Mouse (Mus musculus): ENCODE data around the gene Cdh3. TPM values are rescaled to one million over a fixed set of nuclear protein-coding genes. Genes with fewer than 3 reads are reported as not detected.
A peak's percentile ranks its signal among the peaks of the same experiment; 100 is the strongest.
"Not testable (repeated sequence)": the region's sequence is repeated elsewhere in the genome, so short reads cannot be mapped to it uniquely, and the experiment has no call there.

The Cdh3 gene
- total RNA-seq, 2 experiments from 2014 or later = not detected

- peak; percentile 97 for ATAC-seq (replicated peaks; ENCODE audit: low FRiP score, low TSS enrichment, poor library complexity, severe bottlenecking)
Measured at GRCm38 (mm10) chr8:106561097-106561865, 50.6 kb downstream of the Cdh3 start.

DNA sequence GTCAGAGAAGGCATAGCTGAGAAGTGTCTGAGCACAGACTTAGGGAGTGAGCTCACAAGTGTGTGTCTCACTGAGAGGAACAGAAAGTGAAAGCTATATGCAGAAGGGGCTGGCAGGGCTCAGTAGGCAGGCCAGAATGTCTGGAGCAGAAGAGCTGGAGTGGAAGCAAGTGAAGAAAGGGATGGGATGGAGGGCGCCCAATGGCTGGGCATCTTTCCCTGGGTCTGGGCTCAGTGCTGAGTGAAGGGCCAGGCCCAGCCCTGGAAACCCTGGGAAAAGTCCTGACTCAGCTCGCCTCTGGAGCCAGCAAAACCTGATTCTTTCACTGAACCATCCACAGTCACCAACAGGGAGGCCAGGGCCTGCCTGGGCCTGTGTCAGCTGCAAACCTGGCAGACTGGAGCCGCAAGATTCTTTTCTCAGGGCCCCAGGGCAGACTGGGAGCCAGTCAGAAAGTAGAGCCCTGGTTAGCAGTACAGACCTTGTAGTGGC is 53.0 kb downstream of the Cdh3 start:
- no peak for ATAC-seq (replicated peaks; ENCODE audit: low FRiP score, low TSS enrichment, poor library complexity, severe bottlenecking)

DNA sequence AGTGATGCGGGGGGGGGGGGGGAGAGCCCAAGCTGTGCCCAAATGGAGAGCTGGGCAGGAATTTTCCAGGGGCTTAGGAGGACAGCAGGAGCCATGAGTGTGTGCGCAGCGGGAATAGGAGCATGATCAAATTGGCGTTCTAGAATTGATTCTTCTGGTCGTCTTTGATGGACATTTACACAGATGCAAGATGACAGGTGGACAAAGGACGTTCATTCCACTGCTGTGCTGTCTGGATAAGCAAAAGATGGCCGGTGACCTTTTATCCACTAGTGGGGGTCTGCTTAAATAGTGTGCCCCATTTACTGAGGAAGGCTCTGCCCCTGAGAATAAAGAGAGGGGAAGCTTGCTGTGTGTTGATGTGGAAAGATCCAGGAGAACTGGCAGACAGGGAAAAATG is 58.3 kb downstream of the Cdh3 start:
- ATAC-seq (replicated peaks; ENCODE audit: low FRiP score, low TSS enrichment, poor library complexity, severe bottlenecking) = no peak

- no peak for ATAC-seq (replicated peaks; ENCODE audit: low FRiP score, low TSS enrichment, poor library complexity, severe bottlenecking)
Measured at GRCm38 (mm10) chr8:106570386-106570785, 59.7 kb downstream of the Cdh3 start.

DNA sequence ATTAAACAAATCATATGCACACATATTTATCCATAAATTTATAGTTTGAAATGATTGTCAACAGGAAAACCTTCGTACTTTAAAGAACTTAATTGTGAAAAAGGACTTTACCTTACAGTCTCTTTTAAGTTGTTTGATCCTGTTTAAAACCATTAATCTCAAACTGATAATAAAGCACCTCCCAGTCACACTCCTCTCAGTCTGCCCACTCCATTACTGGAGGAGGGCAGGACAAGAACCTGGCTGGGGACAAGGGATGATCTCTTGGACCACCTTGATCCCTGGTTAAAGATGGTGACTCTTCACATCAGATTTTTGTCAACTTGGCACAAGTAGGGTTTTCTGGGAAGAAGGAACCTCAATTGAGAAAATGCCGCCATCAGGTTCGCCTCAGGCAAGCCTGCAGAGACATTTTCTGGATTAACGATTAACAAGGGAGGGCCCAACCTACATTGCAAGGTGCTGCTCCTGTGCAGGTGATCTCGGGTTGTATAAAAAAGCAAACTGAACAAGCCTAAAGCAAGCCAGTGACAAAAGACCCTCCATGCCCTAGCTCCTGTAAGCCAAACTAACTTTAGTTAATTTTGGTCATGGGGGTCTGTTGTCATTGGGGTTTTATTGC is 61.0 kb downstream of the Cdh3 start:
- ATAC-seq (replicated peaks; ENCODE audit: low FRiP score, low TSS enrichment, poor library complexity, severe bottlenecking) = no peak

DNA sequence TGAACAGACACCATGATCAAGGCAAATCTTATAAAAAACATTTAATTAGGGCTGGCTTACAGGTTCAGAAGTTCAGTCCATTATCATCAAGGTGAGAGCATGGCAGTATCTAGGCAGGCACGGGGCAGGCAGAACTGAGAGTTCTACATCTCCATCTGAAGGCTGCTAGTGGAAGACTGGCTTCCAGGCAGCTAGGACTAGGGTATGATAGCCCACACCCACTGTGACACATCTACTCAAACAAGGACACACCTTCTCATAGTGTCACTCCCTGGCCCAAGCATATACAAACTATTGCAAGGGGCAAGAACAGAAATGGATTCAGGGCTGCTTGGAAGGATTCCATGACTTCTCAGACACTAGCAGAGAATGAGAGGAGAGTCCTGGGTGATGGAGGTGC is 61.5 kb downstream of the Cdh3 start:
- ATAC-seq (replicated peaks; ENCODE audit: low FRiP score, low TSS enrichment, poor library complexity, severe bottlenecking) = not testable (repeated sequence)

GRCm38 (mm10) chr8:106573168-106573567 is 62.5 kb downstream of the Cdh3 start, which contains the start of gene Gm10073:
TSS of gene Gm10073 (minus strand) at chr8:106573461.
- ATAC-seq (replicated peaks; ENCODE audit: low FRiP score, low TSS enrichment, poor library complexity, severe bottlenecking) = peak; percentile 73

DNA sequence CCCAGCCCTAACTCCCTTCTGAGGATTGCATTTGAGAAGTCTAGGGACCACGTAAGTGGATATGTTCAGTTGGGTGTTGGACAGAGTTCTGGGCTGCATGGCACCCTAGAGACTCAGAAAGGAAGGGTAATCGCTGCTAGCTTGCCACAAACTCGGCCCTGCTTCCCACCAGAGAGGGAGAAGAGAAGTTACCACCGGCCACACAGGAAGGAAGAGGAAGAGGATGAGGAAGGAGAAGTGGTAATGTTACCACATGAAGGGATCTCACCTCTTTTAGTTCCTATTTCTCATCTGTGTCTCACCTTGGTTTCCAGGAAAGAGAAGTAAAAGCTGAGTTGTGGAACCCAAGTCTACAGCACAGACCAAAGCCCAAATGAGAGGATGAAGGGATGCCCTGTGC is 63.6 kb downstream of the Cdh3 start:
- ATAC-seq (replicated peaks; ENCODE audit: low FRiP score, low TSS enrichment, poor library complexity, severe bottlenecking) = no peak

GRCm38 (mm10) chr8:106576849-106577555 is 66.3 kb downstream of the Cdh3 start:
- no peak for ATAC-seq (replicated peaks; ENCODE audit: low FRiP score, low TSS enrichment, poor library complexity, severe bottlenecking)

DNA sequence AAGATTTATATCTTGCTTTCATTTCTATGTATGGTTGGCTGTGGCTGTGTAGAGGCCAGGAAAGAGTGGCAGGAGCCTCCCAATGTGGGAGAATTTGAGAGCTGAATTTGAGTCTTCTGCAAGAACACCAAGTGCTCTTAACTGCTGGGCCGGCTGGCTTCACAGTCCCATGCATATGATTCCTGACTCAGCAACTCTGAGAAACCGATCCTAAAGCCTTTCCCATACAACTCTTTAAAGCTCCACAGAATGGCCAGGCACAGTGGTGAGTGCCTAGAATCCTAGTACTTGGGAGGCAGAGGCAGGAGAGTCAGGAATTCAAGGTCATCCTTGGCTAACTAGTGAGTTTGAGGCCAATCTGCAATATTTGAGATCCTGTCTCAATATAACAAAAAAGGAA is 68.8 kb downstream of the Cdh3 start:
- no peak for ATAC-seq (replicated peaks; ENCODE audit: low FRiP score, low TSS enrichment, poor library complexity, severe bottlenecking)

GRCm38 (mm10) chr8:106581344-106582088 is 70.8 kb downstream of the Cdh3 start:
- no peak for ATAC-seq (replicated peaks; ENCODE audit: low FRiP score, low TSS enrichment, poor library complexity, severe bottlenecking)

DNA sequence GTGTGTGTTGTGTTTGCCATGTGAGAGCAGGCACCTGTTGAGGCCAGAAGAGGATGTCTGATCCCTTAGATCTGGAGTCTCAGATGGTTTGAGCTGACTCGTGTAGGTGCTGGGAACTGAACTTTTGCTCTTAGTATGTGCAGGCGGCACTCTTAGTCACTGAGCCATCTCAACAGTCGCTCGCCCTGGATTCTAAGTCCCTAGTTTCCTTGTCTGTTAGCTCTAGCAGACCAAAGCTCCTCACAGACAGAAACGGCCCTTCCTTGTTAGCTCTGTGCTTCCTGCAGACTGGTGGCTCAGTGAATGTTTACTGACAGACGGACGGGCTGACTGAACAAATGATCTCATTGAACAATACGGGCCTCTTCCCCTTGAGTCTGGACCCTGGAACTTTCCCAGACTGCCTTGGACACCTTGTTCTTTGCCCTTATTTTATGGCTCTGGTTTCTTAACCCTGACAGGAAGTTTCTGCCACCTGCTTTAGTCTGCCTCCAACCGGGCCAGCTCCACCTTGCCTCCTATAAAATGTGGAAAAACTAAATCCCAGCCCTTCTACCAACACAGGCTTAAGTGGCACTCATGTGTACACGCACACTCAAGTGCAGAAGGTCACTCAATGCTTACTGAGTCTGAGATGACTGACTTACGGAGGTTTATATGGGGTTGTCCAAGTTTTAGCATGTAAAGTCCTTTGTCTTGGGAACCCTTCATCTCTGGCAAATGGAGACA is 74.4 kb downstream of the Cdh3 start:
- no peak for ATAC-seq (replicated peaks; ENCODE audit: low FRiP score, low TSS enrichment, poor library complexity, severe bottlenecking)

DNA sequence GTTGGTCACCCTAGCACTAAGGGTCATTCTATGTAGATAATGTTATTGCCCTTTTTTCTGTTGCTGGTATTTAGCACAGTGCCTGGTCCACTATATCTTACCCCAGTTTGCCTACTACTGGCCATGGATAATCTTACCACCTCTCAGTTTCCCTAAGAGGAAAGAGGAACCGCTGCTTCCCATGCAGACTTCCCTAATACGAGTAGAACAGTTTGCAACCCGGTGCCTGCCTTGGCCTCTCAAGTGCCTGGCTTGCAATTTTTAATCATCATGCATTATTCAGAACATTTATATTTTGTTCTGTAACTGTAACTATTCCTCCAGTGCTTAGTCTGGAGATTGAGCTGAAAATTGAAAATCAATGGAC is 75.0 kb downstream of the Cdh3 start:
- ATAC-seq (replicated peaks; ENCODE audit: low FRiP score, low TSS enrichment, poor library complexity, severe bottlenecking) = no peak

GRCm38 (mm10) chr8:106586896-106587295 is 76.2 kb downstream of the Cdh3 start:
- ATAC-seq (replicated peaks; ENCODE audit: low FRiP score, low TSS enrichment, poor library complexity, severe bottlenecking) = no peak

- ATAC-seq (replicated peaks; ENCODE audit: low FRiP score, low TSS enrichment, poor library complexity, severe bottlenecking) = 0 out of 2 replicates have a peak, but pooled peaks have one; percentile 37
Measured at GRCm38 (mm10) chr8:106588443-106589431, 78.0 kb downstream of the Cdh3 start.

DNA sequence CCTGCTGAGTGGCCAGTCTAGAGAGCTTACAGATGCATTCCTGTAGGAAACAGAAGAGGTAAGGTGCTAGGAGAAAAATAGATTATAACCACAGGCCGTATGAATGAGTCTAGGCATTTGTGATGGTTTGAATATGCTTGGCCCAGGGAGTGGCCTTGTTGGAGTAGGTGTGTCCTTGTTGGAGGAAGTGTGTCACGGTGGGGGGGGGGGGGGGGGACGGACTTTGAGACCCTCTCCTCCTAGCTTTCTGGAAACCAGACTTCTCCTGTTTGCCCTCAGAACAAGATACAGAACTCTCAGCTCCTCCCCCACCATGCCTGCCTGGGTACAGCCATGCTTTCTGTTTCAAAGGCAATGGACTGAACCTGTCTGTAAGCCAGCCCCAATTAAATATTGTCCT is 81.8 kb downstream of the Cdh3 start:
- no peak for ATAC-seq (replicated peaks; ENCODE audit: low FRiP score, low TSS enrichment, poor library complexity, severe bottlenecking)

DNA sequence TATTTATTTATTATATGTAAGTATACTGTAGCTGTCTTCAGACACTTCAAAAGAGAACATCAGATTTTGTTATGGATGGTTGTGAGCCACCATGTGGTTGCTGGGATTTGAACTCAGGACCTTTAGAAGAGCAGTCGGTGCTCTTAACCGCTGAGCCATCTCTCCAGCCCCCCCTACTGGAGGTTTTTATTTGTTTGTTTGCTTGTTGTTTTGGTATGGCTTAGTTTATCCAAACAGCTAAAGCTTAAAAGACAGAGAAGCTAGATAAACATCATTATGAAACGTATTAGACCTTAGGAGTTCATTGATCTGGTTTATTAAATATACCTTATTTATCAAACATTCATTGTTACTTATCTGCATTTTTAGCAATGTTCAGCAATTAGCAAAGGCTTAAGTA is 84.9 kb downstream of the Cdh3 start:
- ATAC-seq (replicated peaks; ENCODE audit: low FRiP score, low TSS enrichment, poor library complexity, severe bottlenecking) = not testable (repeated sequence)

DNA sequence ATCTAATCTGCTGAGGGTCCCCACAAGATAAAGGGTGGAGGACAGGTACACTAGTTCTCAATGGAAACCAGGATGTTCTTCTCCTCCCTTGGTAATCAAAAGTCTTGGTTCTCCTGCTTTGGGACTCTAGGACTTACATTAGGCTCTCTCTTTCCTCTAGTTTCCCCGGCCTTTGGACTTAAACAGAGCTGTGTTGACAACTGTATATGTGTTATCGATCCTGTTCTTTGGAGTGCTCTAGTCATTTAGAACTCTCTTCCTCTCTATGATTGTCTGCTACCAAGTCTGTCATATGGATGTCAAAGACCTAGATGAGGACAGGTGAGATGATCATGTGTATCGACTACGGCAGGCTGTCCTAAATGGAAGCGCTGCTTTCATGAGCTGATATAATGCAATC is 86.4 kb downstream of the Cdh3 start:
- no peak for ATAC-seq (replicated peaks; ENCODE audit: low FRiP score, low TSS enrichment, poor library complexity, severe bottlenecking)
